Comparison of ENCODE assay signal across 15 mouse cellular contexts in genomic region chr16:7140909-7141308, GRCm38 (mm10).
DNase-seq lines count a peak whose midpoint lies in the region; ATAC-seq lines count a peak whose summit lies in the region.
"Had no signal": no experiment of that assay in that cellular context is flagged by ENCODE, and none has a peak within 500 bp of the region (broad histone marks: within the 10 kb centered on the region; RNA-seq: fewer than 3 reads in every experiment).

No protein-coding gene starts in this region.

- 0 out of 2 replicates have a peak, but pooled peaks cover 7% of the 10 kb centered on the region for H3K27me3 ChIP-seq in heart, embryonic 15.5 days
- no peaks in the 10 kb centered on the region for H3K27me3 ChIP-seq in midbrain, embryonic 16.5 days (ENCODE audit: control insufficient read depth, insufficient read depth, low read depth, low read length)
- H3K27me3 ChIP-seq: forebrain, embryonic 13.5 days; limb, embryonic 13.5 days had no signal

- H3K4me1 ChIP-seq in heart, embryonic 15.5 days (replicated peaks), result peaks cover 13% of the 10 kb centered on the region
- H3K4me1 ChIP-seq in midbrain, embryonic 16.5 days (ENCODE audit: control insufficient read depth, insufficient read depth, low read length), result peaks cover 14% of the 10 kb centered on the region
- H3K4me1 ChIP-seq: limb, embryonic 13.5 days had no signal

- no peak for ATAC-seq in heart, embryonic 15.5 days (replicated peaks; ENCODE audit: insufficient number of reproducible peaks, insufficient read depth, low FRiP score, low read depth)
- ATAC-seq in midbrain, embryonic 16.5 days, result no peak
- ATAC-seq: forebrain, embryonic 13.5 days had no signal

- 25% methylated on average over 8 of the region's 8 CpGs for whole genome bisulfite sequencing in heart, embryonic 15.5 days
- WGBS in midbrain, embryonic 16.5 days, result 36% methylated on average over 8 of the region's 8 CpGs

- H3K27ac ChIP-seq in heart, embryonic 15.5 days, result no peak overlapping the region; the same call in 1 of the 2 replicates
- peak overlapping the region; percentile 63 for H3K27ac ChIP-seq in midbrain, embryonic 16.5 days (ENCODE audit: low read length)
- H3K27ac ChIP-seq: forebrain, embryonic 13.5 days; limb, embryonic 13.5 days had no signal

- H3K4me3 ChIP-seq in heart, embryonic 15.5 days, result no peak overlapping the region
- no peak overlapping the region for H3K4me3 ChIP-seq in midbrain, embryonic 16.5 days (ENCODE audit: low read depth, low read length)
- H3K4me3 ChIP-seq: forebrain, embryonic 13.5 days; limb, embryonic 13.5 days had no signal

- no peak overlapping the region for H3K9ac ChIP-seq in heart, embryonic 15.5 days
- no peak overlapping the region for H3K9ac ChIP-seq in midbrain, embryonic 16.5 days (ENCODE audit: low read depth, low read length)
- H3K9ac ChIP-seq: forebrain, embryonic 13.5 days; limb, embryonic 13.5 days had no signal

- no peaks in the 10 kb centered on the region for H3K9me3 ChIP-seq in heart, embryonic 15.5 days (replicated peaks)
- H3K9me3 ChIP-seq in midbrain, embryonic 16.5 days (replicated peaks; ENCODE audit: control insufficient read depth, low read length, poor library complexity, severe bottlenecking), result no peaks in the 10 kb centered on the region
- H3K9me3 ChIP-seq: forebrain, embryonic 13.5 days; limb, embryonic 13.5 days had no signal

- no peaks in the 10 kb centered on the region for H3K36me3 ChIP-seq in heart, embryonic 15.5 days
- no peaks in the 10 kb centered on the region for H3K36me3 ChIP-seq in midbrain, embryonic 16.5 days (ENCODE audit: control insufficient read depth, insufficient read depth, low read length)
- H3K36me3 ChIP-seq: limb, embryonic 13.5 days had no signal

- peak; percentile 93 for DNase-seq in heart, adult 11 months
- no peak for DNase-seq in heart, adult 8-10 months (ENCODE audit: low spot score)
- peak; percentile 46 for DNase-seq in layer of hippocampus, adult 9-11 months
- no peak for DNase-seq in layer of hippocampus, adult 8-10 months (ENCODE audit: low spot score in 2 of 2)
- no peak for DNase-seq in cerebellum, adult 11-12 months
- no peak for DNase-seq in embryo, embryonic 9.5 days (ENCODE audit: extremely low spot score)
- DNase-seq: gastrocnemius, postnatal 25 days; kidney, adult 9 months; kidney, postnatal 4 days; lung, postnatal 14 days; thymus, postnatal 14 days had no signal

- H3K4me2 ChIP-seq in heart, embryonic 15.5 days, result peak overlapping the region; percentile 15; the same call in 1 of the 2 replicates
- no peak overlapping the region for H3K4me2 ChIP-seq in midbrain, embryonic 16.5 days (ENCODE audit: low read length)
- H3K4me2 ChIP-seq: forebrain, embryonic 13.5 days; limb, embryonic 13.5 days had no signal

Comparison
In these comparisons a context has a peak if more than half of its experiments do, and no peak if none do; other contexts are left out.
1. DNase-seq: peak in heart, adult 11 months (single experiment) and layer of hippocampus, adult 9-11 months (single experiment); none in heart, adult 8-10 months (single experiment), layer of hippocampus, adult 8-10 months (0 of 2), cerebellum, adult 11-12 months (single experiment) and embryo, embryonic 9.5 days (single experiment).